Mouse (Mus musculus): Measurements from ENCODE around the gene Slc2a13. TPM values are rescaled to one million over a fixed set of nuclear protein-coding genes. Genes with fewer than 3 reads are reported as not detected.

Slc2a13 gene
- polyA plus RNA-seq, 1 experiment from 2014 or later: 2.0 TPM

DNA sequence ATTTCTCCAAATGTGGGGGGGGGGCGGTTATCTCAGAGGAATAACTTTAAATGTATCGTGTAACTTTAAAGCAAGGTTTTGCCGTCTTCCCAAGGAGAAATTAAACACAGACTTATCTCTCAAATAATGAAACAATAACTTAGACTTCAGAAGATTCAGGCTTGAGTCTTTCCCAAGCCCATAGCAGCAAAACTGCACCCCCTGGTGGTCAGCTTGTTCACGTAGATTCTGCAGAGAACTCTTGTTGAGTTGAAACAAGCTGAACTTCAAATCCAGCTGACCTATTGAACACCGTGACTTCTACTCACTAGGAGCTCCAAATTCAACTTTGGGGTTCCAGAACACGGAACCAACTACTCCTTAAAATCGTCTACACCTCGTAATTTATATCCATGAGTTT is 1.4 kb upstream of the Slc2a13 start:
- H3K27ac ChIP-seq (replicated peaks in 1 of 2; ENCODE audit: control insufficient read depth in 1 of 2, insufficient read depth in 1 of 2, low read depth in 2 of 2, low read length in 2 of 2): no peak overlapping the region
- ATAC-seq (ENCODE audit: insufficient number of reproducible peaks, insufficient read depth, low FRiP score, low read depth): no peak
- no peak overlapping the region for H3K4me3 ChIP-seq (ENCODE audit: control insufficient read depth in 1 of 2, insufficient read depth in 1 of 2, low read depth in 1 of 2, low read length in 2 of 2)
- WGBS: 20% methylated on average over 8 of the region's 8 CpGs
- H3K4me2 ChIP-seq (ENCODE audit: low read length): no peak overlapping the region
- H3K9me3 ChIP-seq (ENCODE audit: control insufficient read depth, low read length): 0 out of 2 replicates have a peak, but pooled peaks cover 5% of the 10 kb centered on the region
- no peak overlapping the region for H3K9ac ChIP-seq (ENCODE audit: low read length)
- peaks cover 0 to 4% of the 10 kb centered on the region in 2 experiments; a peak in 1 of 4 replicates for H3K4me1 ChIP-seq (ENCODE audit: control insufficient read depth in 2 of 2, insufficient read depth in 2 of 2, low read length in 2 of 2)
- peaks cover 11% of the 10 kb centered on the region for H3K27me3 ChIP-seq (ENCODE audit: control insufficient read depth, insufficient read depth, low read length)
- no peaks in the 10 kb centered on the region for H3K36me3 ChIP-seq (ENCODE audit: control insufficient read depth, insufficient read depth, low read length)

GRCm38 (mm10) chr15:91572421-91573069 is 516 bp downstream of the Slc2a13 start:
- Histone ChIP-seq H3K4me2 (ENCODE audit: low read length) (peak overlapping the region; percentile 96), H3K36me3 (ENCODE audit: control insufficient read depth, insufficient read depth, low read length) (no peaks in the 10 kb centered on the region), H3K27me3 (ENCODE audit: control insufficient read depth, insufficient read depth, low read length) (peaks cover 11% of the 10 kb centered on the region), H3K4me1 (ENCODE audit: control insufficient read depth in 2 of 2, insufficient read depth in 2 of 2, low read length in 2 of 2) (peaks cover 0 to 4% of the 10 kb centered on the region in 2 experiments; a peak in 1 of 4 replicates), H3K27ac (replicated peaks in 1 of 2; ENCODE audit: control insufficient read depth in 1 of 2, insufficient read depth in 1 of 2, low read depth in 2 of 2, low read length in 2 of 2) (peak overlapping the region; percentile 22 to 68; a peak in 3 of 4 replicates), H3K9me3 (ENCODE audit: control insufficient read depth, low read length) (0 out of 2 replicates have a peak, but pooled peaks cover 5% of the 10 kb centered on the region), H3K4me3 (ENCODE audit: control insufficient read depth in 1 of 2, insufficient read depth in 1 of 2, low read depth in 1 of 2, low read length in 2 of 2) (peak overlapping the region; percentile 79 to 80), H3K9ac (ENCODE audit: low read length) (peak overlapping the region; percentile 76)
- under 1% methylated on average over 79 of the region's 91 CpGs for WGBS
- ATAC-seq (ENCODE audit: insufficient number of reproducible peaks, insufficient read depth, low FRiP score, low read depth): peak; percentile 76

DNA sequence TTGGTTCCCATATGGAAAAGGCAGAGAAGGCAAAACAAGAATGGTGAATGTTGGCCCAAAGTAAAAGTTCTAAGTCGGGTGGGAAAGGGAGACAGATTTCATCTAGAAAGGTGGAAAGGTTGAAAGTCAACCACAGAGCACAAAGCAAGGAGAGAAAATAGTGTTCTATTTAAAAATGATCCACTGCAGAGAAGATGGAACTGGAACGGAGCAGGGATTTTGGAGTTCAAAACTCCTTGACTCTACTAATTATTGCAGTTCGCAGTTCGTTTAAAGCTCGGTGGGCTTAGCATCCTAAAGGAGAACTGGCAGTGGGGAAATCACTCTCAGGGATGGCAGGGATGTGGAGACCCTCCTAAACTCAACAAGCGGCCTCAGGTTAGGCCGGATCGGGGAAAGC is 1.1 kb downstream of the Slc2a13 start:
- 13% methylated on average over 8 of the region's 8 CpGs for WGBS
- H3K27ac ChIP-seq (replicated peaks in 1 of 2; ENCODE audit: control insufficient read depth in 1 of 2, insufficient read depth in 1 of 2, low read depth in 2 of 2, low read length in 2 of 2): no peak overlapping the region

DNA sequence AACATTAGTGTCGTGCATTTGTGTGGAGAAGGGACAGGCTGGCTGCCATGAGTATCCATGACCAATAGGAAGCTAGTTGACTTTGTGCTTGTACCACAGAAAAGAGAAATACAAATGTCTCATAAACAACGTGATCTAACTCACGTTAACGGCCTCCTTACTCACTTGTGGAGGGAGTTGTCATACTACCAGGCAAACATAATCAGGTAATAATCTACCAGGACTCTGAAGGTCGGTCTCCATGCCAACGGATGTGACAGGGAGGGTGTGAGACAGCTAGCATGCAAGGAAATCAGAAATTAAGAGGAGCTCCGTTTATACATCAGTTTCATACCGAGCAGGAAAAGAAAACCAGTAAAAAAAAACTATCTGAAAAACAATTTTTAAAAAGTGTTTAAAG is 6.3 kb downstream of the Slc2a13 start:
- H3K9me3 ChIP-seq (ENCODE audit: control insufficient read depth, low read length): no peaks in the 10 kb centered on the region
- no peak for ATAC-seq (ENCODE audit: insufficient number of reproducible peaks, insufficient read depth, low FRiP score, low read depth)
- WGBS: 75% methylated on average over 8 of the region's 8 CpGs
- no peak overlapping the region for H3K4me3 ChIP-seq (ENCODE audit: control insufficient read depth in 1 of 2, insufficient read depth in 1 of 2, low read depth in 1 of 2, low read length in 2 of 2)
- H3K27ac ChIP-seq (replicated peaks in 1 of 2; ENCODE audit: control insufficient read depth in 1 of 2, insufficient read depth in 1 of 2, low read depth in 2 of 2, low read length in 2 of 2): no peak overlapping the region
- H3K27me3 ChIP-seq (ENCODE audit: control insufficient read depth, insufficient read depth, low read length): peaks cover 11% of the 10 kb centered on the region
- no peak overlapping the region for H3K4me2 ChIP-seq (ENCODE audit: low read length)
- no peak overlapping the region for H3K9ac ChIP-seq (ENCODE audit: low read length)
- H3K36me3 ChIP-seq (ENCODE audit: control insufficient read depth, insufficient read depth, low read length): no peaks in the 10 kb centered on the region
- peaks cover 0 to 5% of the 10 kb centered on the region in 2 experiments; a peak in 1 of 4 replicates for H3K4me1 ChIP-seq (ENCODE audit: control insufficient read depth in 2 of 2, insufficient read depth in 2 of 2, low read length in 2 of 2)

More for the DNA sequence above, 1.1 kb downstream of the Slc2a13 start:
- Histone ChIP-seq H3K4me1 (ENCODE audit: control insufficient read depth in 2 of 2, insufficient read depth in 2 of 2, low read length in 2 of 2) (peaks cover 0 to 4% of the 10 kb centered on the region in 2 experiments; a peak in 1 of 4 replicates), H3K4me2 (ENCODE audit: low read length) (peak overlapping the region; percentile 96), H3K9me3 (ENCODE audit: control insufficient read depth, low read length) (0 out of 2 replicates have a peak, but pooled peaks cover 5% of the 10 kb centered on the region), H3K4me3 (ENCODE audit: control insufficient read depth in 1 of 2, insufficient read depth in 1 of 2, low read depth in 1 of 2, low read length in 2 of 2) (peak overlapping the region; percentile 79 to 80), H3K36me3 (ENCODE audit: control insufficient read depth, insufficient read depth, low read length) (no peaks in the 10 kb centered on the region), H3K27me3 (ENCODE audit: control insufficient read depth, insufficient read depth, low read length) (peaks cover 11% of the 10 kb centered on the region), H3K9ac (ENCODE audit: low read length) (peak overlapping the region; percentile 76)
- ATAC-seq (ENCODE audit: insufficient number of reproducible peaks, insufficient read depth, low FRiP score, low read depth): no peak

DNA sequence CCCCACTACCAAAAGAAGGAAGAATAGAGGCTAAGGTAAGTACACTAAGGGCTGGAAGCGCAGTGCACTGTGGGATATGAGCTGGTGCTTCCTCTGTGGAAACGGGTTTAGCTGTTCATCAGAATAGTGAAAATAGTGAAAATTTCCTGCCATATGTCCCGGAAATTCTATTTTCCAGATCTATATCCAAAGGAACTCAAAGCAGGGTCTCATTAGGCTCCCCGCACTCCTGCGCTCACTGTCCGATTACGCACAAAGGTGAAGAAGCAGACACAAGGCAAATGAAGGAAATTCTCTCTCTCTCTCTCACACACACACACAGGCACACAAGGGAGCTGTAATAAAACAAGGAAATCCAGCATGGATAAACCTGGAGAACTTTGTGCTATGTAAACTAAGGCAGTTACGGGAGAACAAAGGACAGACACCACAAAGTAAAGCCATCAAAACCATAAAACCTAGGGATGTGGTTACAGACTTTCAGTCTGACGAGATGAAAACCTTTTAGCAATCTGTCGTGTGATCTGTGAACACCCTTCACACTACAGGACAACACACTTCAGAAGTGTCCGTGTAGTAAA is 7.9 kb downstream of the Slc2a13 start:
- no peak overlapping the region for H3K27ac ChIP-seq (replicated peaks in 1 of 2; ENCODE audit: control insufficient read depth in 1 of 2, insufficient read depth in 1 of 2, low read depth in 2 of 2, low read length in 2 of 2)

DNA sequence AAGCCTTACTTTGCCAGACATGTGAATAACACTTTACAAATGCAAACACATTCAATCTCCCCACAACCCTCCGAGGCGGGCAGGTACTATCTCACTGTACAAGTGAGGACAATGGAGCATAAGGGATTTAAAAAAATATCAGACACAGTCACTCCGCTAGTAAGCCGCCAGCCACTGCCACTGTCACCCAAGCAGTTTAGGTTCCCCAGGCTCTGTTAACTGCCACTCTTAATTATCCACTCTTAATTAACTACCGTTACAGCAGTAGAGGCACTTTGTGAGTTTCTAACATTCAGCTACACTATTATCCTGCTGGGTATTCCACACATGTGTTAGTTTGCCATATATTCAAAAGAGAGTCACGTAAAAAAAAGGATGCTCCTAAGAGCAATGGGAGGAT is 11.3 kb downstream of the Slc2a13 start:
- Histone ChIP-seq H3K27me3 (ENCODE audit: control insufficient read depth, insufficient read depth, low read length) (no peaks in the 10 kb centered on the region), H3K4me2 (ENCODE audit: low read length) (no peak overlapping the region), H3K4me3 (ENCODE audit: control insufficient read depth in 1 of 2, insufficient read depth in 1 of 2, low read depth in 1 of 2, low read length in 2 of 2) (no peak overlapping the region), H3K9me3 (ENCODE audit: control insufficient read depth, low read length) (no peaks in the 10 kb centered on the region), H3K27ac (replicated peaks in 1 of 2; ENCODE audit: control insufficient read depth in 1 of 2, insufficient read depth in 1 of 2, low read depth in 2 of 2, low read length in 2 of 2) (no peak overlapping the region), H3K4me1 (ENCODE audit: control insufficient read depth in 2 of 2, insufficient read depth in 2 of 2, low read length in 2 of 2) (0 out of 4 replicates have a peak, but pooled peaks cover 0 to 5% of the 10 kb centered on the region in 2 experiments), H3K36me3 (ENCODE audit: control insufficient read depth, insufficient read depth, low read length) (no peaks in the 10 kb centered on the region), H3K9ac (ENCODE audit: low read length) (no peak overlapping the region)
- 82% methylated on average over 6 of the region's 6 CpGs for WGBS
- ATAC-seq (ENCODE audit: insufficient number of reproducible peaks, insufficient read depth, low FRiP score, low read depth): no peak

More for the DNA sequence above, 7.9 kb downstream of the Slc2a13 start:
- Histone ChIP-seq H3K9ac (ENCODE audit: low read length) (no peak overlapping the region), H3K36me3 (ENCODE audit: control insufficient read depth, insufficient read depth, low read length) (no peaks in the 10 kb centered on the region), H3K4me3 (ENCODE audit: control insufficient read depth in 1 of 2, insufficient read depth in 1 of 2, low read depth in 1 of 2, low read length in 2 of 2) (no peak overlapping the region), H3K9me3 (ENCODE audit: control insufficient read depth, low read length) (no peaks in the 10 kb centered on the region), H3K27me3 (ENCODE audit: control insufficient read depth, insufficient read depth, low read length) (0 out of 2 replicates have a peak, but pooled peaks cover under 1% of the 10 kb centered on the region), H3K4me1 (ENCODE audit: control insufficient read depth in 2 of 2, insufficient read depth in 2 of 2, low read length in 2 of 2) (0 out of 4 replicates have a peak, but pooled peaks cover 0 to 5% of the 10 kb centered on the region in 2 experiments), H3K4me2 (ENCODE audit: low read length) (no peak overlapping the region)
- ATAC-seq (ENCODE audit: insufficient number of reproducible peaks, insufficient read depth, low FRiP score, low read depth): no peak
- WGBS: 90% methylated on average over 11 of the region's 11 CpGs

DNA sequence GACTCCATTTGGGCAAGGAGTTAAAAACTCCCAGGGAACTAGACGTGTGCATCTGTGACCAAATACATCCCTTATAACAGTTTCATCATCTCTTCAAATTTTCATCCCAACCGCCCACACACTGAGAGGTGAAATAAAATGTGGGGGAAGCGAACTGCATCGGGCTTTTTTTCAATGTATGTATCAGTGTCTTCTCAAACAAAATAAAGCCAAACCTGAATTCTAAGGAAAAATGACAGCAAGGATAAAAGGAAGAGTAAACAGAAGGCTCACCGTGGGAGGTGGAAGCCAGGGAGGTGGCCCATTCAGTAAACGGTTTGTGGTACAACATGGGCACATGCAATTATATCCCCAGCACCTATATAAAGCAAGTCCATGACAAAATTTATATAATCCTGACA is 17.7 kb downstream of the Slc2a13 start:
- H3K4me3 ChIP-seq (ENCODE audit: control insufficient read depth in 1 of 2, insufficient read depth in 1 of 2, low read depth in 1 of 2, low read length in 2 of 2): no peak overlapping the region
- H3K36me3 ChIP-seq (ENCODE audit: control insufficient read depth, insufficient read depth, low read length): no peaks in the 10 kb centered on the region
- ATAC-seq (ENCODE audit: insufficient number of reproducible peaks, insufficient read depth, low FRiP score, low read depth): no peak
- no peaks in the 10 kb centered on the region for H3K4me1 ChIP-seq (ENCODE audit: control insufficient read depth in 2 of 2, insufficient read depth in 2 of 2, low read length in 2 of 2)
- H3K4me2 ChIP-seq (ENCODE audit: low read length): no peak overlapping the region
- 86% methylated on average over 6 of the region's 6 CpGs for WGBS
- no peak overlapping the region for H3K9ac ChIP-seq (ENCODE audit: low read length)
- no peak overlapping the region for H3K27ac ChIP-seq (replicated peaks in 1 of 2; ENCODE audit: control insufficient read depth in 1 of 2, insufficient read depth in 1 of 2, low read depth in 2 of 2, low read length in 2 of 2)
- H3K9me3 ChIP-seq (ENCODE audit: control insufficient read depth, low read length): no peaks in the 10 kb centered on the region
- H3K27me3 ChIP-seq (ENCODE audit: control insufficient read depth, insufficient read depth, low read length): no peaks in the 10 kb centered on the region
